Mouse (Mus musculus): ENCODE data around the gene Ankrd40.

DNA sequence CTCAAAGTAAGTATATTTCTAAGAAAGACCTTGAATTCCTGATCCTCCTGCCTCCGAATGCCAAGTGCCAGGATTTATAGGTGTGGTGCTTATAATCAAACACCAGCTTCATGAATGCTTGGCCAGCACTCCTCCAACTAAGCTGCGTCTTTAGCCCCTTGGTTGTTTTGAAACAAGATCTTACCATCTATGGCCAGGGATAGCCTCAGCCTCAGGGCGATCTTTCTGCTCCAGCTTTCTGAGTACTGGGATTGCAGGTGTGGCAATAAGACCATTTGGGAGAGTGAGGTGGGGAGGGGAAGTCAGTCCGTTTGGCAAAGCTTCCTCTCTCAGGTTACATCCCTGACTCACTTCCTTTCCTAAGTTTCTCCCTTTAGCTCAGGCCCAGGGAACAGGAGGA is 60.0 kb downstream of the Ankrd40 start:
- TF ChIP-seq CTCF (IDR thresholded peaks at IDR 0.05; ENCODE audit: low read depth) = no peak
- TF ChIP-seq EP300 (IDR thresholded peaks at IDR 0.05; ENCODE audit: low read depth) = no peak
